ENCODE assay signal across 18 mouse cellular contexts in genomic region chr14:40905813-40906212, GRCm38 (mm10).
"Had no signal": no experiment of that assay in that cellular context is flagged by ENCODE, and none has a peak within 500 bp of the region (broad histone marks: within the 10 kb centered on the region; RNA-seq: fewer than 3 reads in every experiment).

No protein-coding gene starts in this region.

- H3K4me1 ChIP-seq: midbrain, embryonic 13.5 days; midbrain, embryonic 15.5 days; neural tube, embryonic 12.5 days; stomach, embryonic 15.5 days had no signal

- H3K9me3 ChIP-seq: lung, embryonic 15.5 days; megakaryocyte, embryonic 14.5 days; midbrain, embryonic 13.5 days; midbrain, embryonic 15.5 days; neural tube, embryonic 12.5 days; stomach, embryonic 15.5 days had no signal

- ATAC-seq: liver, postnatal 0 days; lung, postnatal 0 days; midbrain, embryonic 13.5 days; midbrain, embryonic 15.5 days had no signal

- DNase-seq: liver, postnatal 0 days; lung, adult 2 months; lung, postnatal 14 days; lung, postnatal 36 days; right cerebral cortex, postnatal 14 days; thymus, adult 2 months; thymus, postnatal 25 days; thymus, postnatal 4 days had no signal

- H3K27ac ChIP-seq: lung, embryonic 15.5 days; macrophage; midbrain, embryonic 13.5 days; midbrain, embryonic 15.5 days; neural tube, embryonic 12.5 days; stomach, embryonic 15.5 days; stomach, postnatal 0 days had no signal

- H3K27me3 ChIP-seq: lung, embryonic 15.5 days; megakaryocyte, embryonic 14.5 days; midbrain, embryonic 13.5 days; midbrain, embryonic 15.5 days; neural tube, embryonic 12.5 days; stomach, embryonic 15.5 days had no signal

- H3K4me2 ChIP-seq: lung, embryonic 15.5 days; midbrain, embryonic 11.5 days; midbrain, embryonic 13.5 days; midbrain, embryonic 15.5 days; neural tube, embryonic 12.5 days; stomach, embryonic 15.5 days had no signal

- H3K4me3 ChIP-seq: lung, embryonic 15.5 days; megakaryocyte, embryonic 14.5 days; midbrain, embryonic 13.5 days; midbrain, embryonic 15.5 days; neural tube, embryonic 12.5 days; stomach, embryonic 15.5 days had no signal

- H3K9ac ChIP-seq: liver, postnatal 0 days; lung, embryonic 15.5 days; midbrain, embryonic 13.5 days; midbrain, embryonic 15.5 days; neural tube, embryonic 12.5 days; stomach, embryonic 15.5 days had no signal
